Mouse (Mus musculus) olfactory bulb, adult 2 months (tissue): Measurements from ENCODE around the gene Lyst.

Source experiments
- CTCF ChIP-seq: fragments of 200-500 bp; IDR thresholded peaks from 2 replicates; pipeline ENCODE4 v1.5.1; 2012; ENCODE audit warnings: low read depth, mild to moderate bottlenecking, low read length, moderate library complexity; ENCODE audit not compliant: insufficient read depth
- POLR2A ChIP-seq: fragments of 200-500 bp; IDR thresholded peaks from 2 replicates; pipeline ENCODE4 v1.6.1; 2012; ENCODE audit warnings: mild to moderate bottlenecking, low read depth, low read length, moderate library complexity; ENCODE audit not compliant: insufficient read depth

GRCm38 (mm10) chr13:13670669-13671068 is 80.5 kb downstream of the Lyst start:
- TF ChIP-seq CTCF (no peak), POLR2A (no peak)
